ENCODE assay signal across 8 mouse cellular contexts in genomic region chr7:3630478-3630815, GRCm38 (mm10). TPM values are rescaled to one million over a fixed set of nuclear protein-coding genes. Genes with fewer than 3 reads are reported as not detected.
DNase-seq lines count a peak whose midpoint lies in the region; ATAC-seq and TF ChIP-seq lines count a peak whose summit lies in the region.

No protein-coding gene starts in this region.

- H3K27ac ChIP-seq in testis, adult 2 months (ENCODE audit: control insufficient read depth, insufficient read depth, low read depth, low read length): peak overlapping the region; percentile 68
- H3K27ac ChIP-seq in liver, embryonic 13.5 days: peak overlapping the region; percentile 79
- H3K27ac ChIP-seq in stomach, postnatal 0 days (replicated peaks): peak overlapping the region; percentile 91; the same call in 1 of the 2 replicates

- TF ChIP-seq POLR2A in testis, adult 2 months (IDR thresholded peaks at IDR 0.05; ENCODE audit: control insufficient read depth, low read depth, low read length): no peak

- H3K27me3 ChIP-seq in testis, adult 2 months (ENCODE audit: control insufficient read depth, insufficient read depth, low read length): no peaks in the 10 kb centered on the region
- no peaks in the 10 kb centered on the region for H3K27me3 ChIP-seq in liver, embryonic 13.5 days
- no peaks in the 10 kb centered on the region for H3K27me3 ChIP-seq in stomach, postnatal 0 days (ENCODE audit: control insufficient read depth, insufficient read depth, low read length)

- peaks cover 14% of the 10 kb centered on the region for H3K4me1 ChIP-seq in testis, adult 2 months (ENCODE audit: control insufficient read depth, insufficient read depth, low read length)
- H3K4me1 ChIP-seq in liver, embryonic 13.5 days (replicated peaks): peaks cover 28% of the 10 kb centered on the region
- H3K4me1 ChIP-seq in stomach, postnatal 0 days (replicated peaks; ENCODE audit: control insufficient read depth, insufficient read depth): peaks cover 8% of the 10 kb centered on the region

- peak overlapping the region; percentile 100 for H3K4me3 ChIP-seq in testis, adult 2 months (ENCODE audit: control insufficient read depth, low read depth, low read length)
- peak overlapping the region; percentile 78 for H3K4me3 ChIP-seq in liver, embryonic 13.5 days (replicated peaks)
- peak overlapping the region; percentile 56 for H3K4me3 ChIP-seq in stomach, postnatal 0 days (ENCODE audit: low read depth, low read length)

- no peak for TF ChIP-seq CTCF in testis, adult 2 months (IDR thresholded peaks at IDR 0.05; ENCODE audit: control insufficient read depth, insufficient read depth, insufficient replicate concordance, low read depth, low read length)
- no peak for TF ChIP-seq CTCF in stomach, postnatal 0 days (IDR thresholded peaks at IDR 0.05; ENCODE audit: low read depth)

- H3K4me2 ChIP-seq in liver, embryonic 13.5 days: peak overlapping the region; percentile 97
- peak overlapping the region; percentile 92 for H3K4me2 ChIP-seq in stomach, postnatal 0 days (replicated peaks; ENCODE audit: low read depth)

- peak overlapping the region; percentile 81 for H3K9ac ChIP-seq in liver, embryonic 13.5 days
- H3K9ac ChIP-seq in stomach, postnatal 0 days (ENCODE audit: low read length): peak overlapping the region; percentile 66

- no peak for ATAC-seq in liver, embryonic 13.5 days (ENCODE audit: low read depth)
- no peak for ATAC-seq in stomach, postnatal 0 days (ENCODE audit: low FRiP score, low TSS enrichment)

- 40% methylated on average over 3 of the region's 3 CpGs for WGBS in liver, embryonic 13.5 days (ENCODE audit: insufficient replicate concordance)
- WGBS in stomach, postnatal 0 days: 45% methylated on average over 3 of the region's 3 CpGs

- no peaks in the 10 kb centered on the region for H3K9me3 ChIP-seq in liver, embryonic 13.5 days (replicated peaks)
- H3K9me3 ChIP-seq in stomach, postnatal 0 days (ENCODE audit: control insufficient read depth, low read length): no peaks in the 10 kb centered on the region

- TF ChIP-seq EP300 in stomach, postnatal 0 days (optimal IDR thresholded peaks at IDR 0.05): no peak

- peak; percentile 53 for DNase-seq in cerebellum, adult 9-11 months
- no peak for DNase-seq in cerebellum, postnatal 4 days (ENCODE audit: low spot score in 2 of 2)
- DNase-seq in testis, postnatal 14 days (ENCODE audit: low spot score): no peak
- no peak for DNase-seq in liver, embryonic 13.5 days
- no peak for DNase-seq in stomach, postnatal 0 days (ENCODE audit: low spot score)
- no peak for DNase-seq in layer of hippocampus, adult 9-11 months
- no peak for DNase-seq in adrenal gland, postnatal 4 days (ENCODE audit: low spot score in 2 of 2)

- peaks cover 1% of the 10 kb centered on the region; the same call in 1 of the 2 replicates for H3K36me3 ChIP-seq in testis, adult 2 months (ENCODE audit: control insufficient read depth, insufficient read depth, low read length)
- peaks cover 59% of the 10 kb centered on the region for H3K36me3 ChIP-seq in liver, embryonic 13.5 days
- peaks cover 2% of the 10 kb centered on the region; the same call in 1 of the 2 replicates for H3K36me3 ChIP-seq in stomach, postnatal 0 days (ENCODE audit: control insufficient read depth, insufficient read depth, low read length)

RNA-seq across cellular contexts. Expression of gene Prpf31, which starts 0.7 kb away (rescaled TPM):
- 24.8 and 26.4 TPM in 2 replicates for polyA plus RNA-seq in testis, adult 2 months (2012; rRNA removed)
- 79.1 and 83.7 TPM in 2 replicates for polyA plus RNA-seq in liver, embryonic 13.5 days (2015; fragmentation: Nextera tagmentation; extraction: Ambion mirVana)
- polyA plus RNA-seq in stomach, postnatal 0 days (2015; fragmentation: Nextera tagmentation; extraction: Ambion mirVana): 40.3 and 43.6 TPM in 2 replicates
- total RNA-seq in adrenal gland, postnatal 4 days (2021): 10 to 100 TPM; 54.7 to 59.0 TPM

RNA-seq across cellular contexts. Expression of gene Tfpt, which starts 0.7 kb away (rescaled TPM):
- polyA plus RNA-seq in testis, adult 2 months (2012; rRNA removed): 17.2 and 18.1 TPM in 2 replicates
- polyA plus RNA-seq in liver, embryonic 13.5 days (2015; fragmentation: Nextera tagmentation; extraction: Ambion mirVana): 12.7 and 13.0 TPM in 2 replicates
- polyA plus RNA-seq in stomach, postnatal 0 days (2015; fragmentation: Nextera tagmentation; extraction: Ambion mirVana): 14.6 and 17.7 TPM in 2 replicates
- 10 to 100 TPM; 31.8 to 35.5 TPM for total RNA-seq in adrenal gland, postnatal 4 days (2021)

RNA-seq across cellular contexts. Expression of gene Ndufa3, which starts 13.3 kb away (rescaled TPM):
- polyA plus RNA-seq in testis, adult 2 months (2012; rRNA removed): 99.6 and 122 TPM in 2 replicates
- 224 and 292 TPM in 2 replicates for polyA plus RNA-seq in liver, embryonic 13.5 days (2015; fragmentation: Nextera tagmentation; extraction: Ambion mirVana)
- 491 and 535 TPM in 2 replicates for polyA plus RNA-seq in stomach, postnatal 0 days (2015; fragmentation: Nextera tagmentation; extraction: Ambion mirVana)
- total RNA-seq in adrenal gland, postnatal 4 days (2021): 100 to 1,000 TPM; 536 to 561 TPM

RNA-seq across cellular contexts. Expression of gene Oscar, which starts 14.5 kb away (rescaled TPM):
- polyA plus RNA-seq in testis, adult 2 months (2012; rRNA removed): 1.9 and 3.2 TPM in 2 replicates
- not detected in 2 replicates for polyA plus RNA-seq in liver, embryonic 13.5 days (2015; fragmentation: Nextera tagmentation; extraction: Ambion mirVana)
- polyA plus RNA-seq in stomach, postnatal 0 days (2015; fragmentation: Nextera tagmentation; extraction: Ambion mirVana): 0.06 and 0.17 TPM in 2 replicates
- total RNA-seq in adrenal gland, postnatal 4 days (2021): under 1 TPM; 0.28 TPM

RNA-seq across cellular contexts. Expression of gene Cnot3, which starts 14.6 kb away (rescaled TPM):
- 26.3 and 27.1 TPM in 2 replicates for polyA plus RNA-seq in testis, adult 2 months (2012; rRNA removed)
- 22.8 and 25.3 TPM in 2 replicates for polyA plus RNA-seq in liver, embryonic 13.5 days (2015; fragmentation: Nextera tagmentation; extraction: Ambion mirVana)
- 19.7 and 20.0 TPM in 2 replicates for polyA plus RNA-seq in stomach, postnatal 0 days (2015; fragmentation: Nextera tagmentation; extraction: Ambion mirVana)
- total RNA-seq in adrenal gland, postnatal 4 days (2021): 10 to 100 TPM; 65.7 to 68.9 TPM
